Mouse (Mus musculus): ENCODE data around the gene Rab40c. TPM values are rescaled to one million over a fixed set of nuclear protein-coding genes. Genes with fewer than 3 reads are reported as not detected.
A peak's percentile ranks its signal among the peaks of the same experiment; 100 is the strongest.

Rab40c gene
- polyA plus RNA-seq, 1 experiment from 2014 or later = 11.0 TPM

DNA sequence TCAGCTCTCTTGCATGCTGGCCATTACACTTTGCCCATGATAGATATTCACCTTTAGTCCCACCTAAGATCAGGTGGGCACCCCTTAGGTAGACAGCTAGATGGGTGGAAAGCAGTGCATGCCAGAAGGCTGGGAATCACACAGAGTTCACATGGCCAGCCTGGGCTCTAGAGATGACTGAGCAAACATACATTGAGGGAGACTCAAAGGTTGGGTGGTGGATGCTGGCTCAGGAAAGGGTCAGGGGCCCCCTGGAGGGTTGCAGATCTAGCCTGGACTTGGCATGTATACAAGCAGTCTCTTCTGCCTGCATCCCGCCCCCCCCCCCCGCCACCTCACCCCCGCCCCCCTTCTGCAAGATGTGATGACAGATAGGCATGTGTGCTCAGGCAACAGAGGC is 31.2 kb upstream of the Rab40c start:
- H3K27ac ChIP-seq (ENCODE audit: low read depth, low read length) = no peak overlapping the region
- H3K9ac ChIP-seq (ENCODE audit: low read depth, low read length) = no peak overlapping the region
- peak overlapping the region; percentile 52; the same call in 1 of the 2 replicates for H3K4me3 ChIP-seq (ENCODE audit: low read depth, low read length)
- H3K36me3 ChIP-seq (ENCODE audit: control insufficient read depth, insufficient read depth, low read length) = no peaks in the 10 kb centered on the region
- no peak for ATAC-seq (replicated peaks; ENCODE audit: insufficient number of reproducible peaks, low FRiP score, low TSS enrichment)
- WGBS (ENCODE audit: insufficient replicate concordance) = 0% methylated on average over 1 of the region's 3 CpGs
- no peaks in the 10 kb centered on the region for H3K9me3 ChIP-seq (replicated peaks; ENCODE audit: control insufficient read depth, low read length)
- H3K4me1 ChIP-seq (ENCODE audit: control insufficient read depth, insufficient read depth, low read length) = peaks cover 13% of the 10 kb centered on the region
- peaks cover 41% of the 10 kb centered on the region for H3K27me3 ChIP-seq (ENCODE audit: control insufficient read depth, insufficient read depth, low read length)
- no peak overlapping the region for H3K4me2 ChIP-seq

DNA sequence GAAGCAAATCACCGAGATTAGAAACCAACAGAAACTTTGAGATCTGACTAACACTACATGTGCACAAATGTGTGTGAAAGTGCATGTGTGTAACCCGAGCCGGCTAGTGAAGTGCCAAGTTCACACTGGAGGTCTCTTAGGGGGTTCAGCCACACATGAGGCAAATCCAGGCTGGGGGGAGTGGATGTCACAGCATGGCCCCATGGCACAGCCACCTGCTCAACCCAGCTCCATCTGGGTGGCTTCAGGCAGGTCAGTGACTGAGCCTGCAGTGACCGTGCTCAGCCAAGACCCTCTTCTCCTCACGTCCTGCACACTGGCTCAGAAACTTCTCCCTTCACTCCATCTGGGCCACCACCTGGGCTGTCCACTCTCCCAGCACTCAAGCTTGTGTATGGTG is 30.5 kb upstream of the Rab40c start:
- ATAC-seq (replicated peaks; ENCODE audit: insufficient number of reproducible peaks, low FRiP score, low TSS enrichment) = no peak

DNA sequence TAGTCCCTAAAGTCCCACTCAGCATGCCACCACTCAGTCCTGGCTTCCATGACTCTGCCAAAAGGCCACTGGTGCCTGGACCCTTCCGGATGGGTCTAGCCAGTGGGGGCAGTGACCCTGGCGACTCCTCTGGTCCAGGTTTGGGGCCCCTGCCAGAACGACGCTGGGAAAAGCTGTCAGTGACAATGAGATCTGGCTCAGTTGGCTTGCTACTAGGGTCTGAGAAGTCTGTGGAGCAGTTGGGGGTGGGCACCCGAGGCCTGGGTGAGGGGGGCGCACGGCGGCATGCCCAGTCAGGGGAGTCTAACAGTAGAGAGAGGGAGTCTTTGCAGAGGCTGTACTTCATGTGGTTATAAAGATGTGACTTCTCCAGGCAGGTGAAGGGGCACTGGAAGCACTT is 28.5 kb upstream of the Rab40c start:
- Histone ChIP-seq H3K36me3 (ENCODE audit: control insufficient read depth, insufficient read depth, low read length) (no peaks in the 10 kb centered on the region), H3K27me3 (ENCODE audit: control insufficient read depth, insufficient read depth, low read length) (peaks cover 35% of the 10 kb centered on the region), H3K4me1 (ENCODE audit: control insufficient read depth, insufficient read depth, low read length) (peaks cover 13% of the 10 kb centered on the region), H3K27ac (ENCODE audit: low read depth, low read length) (no peak overlapping the region), H3K9me3 (replicated peaks; ENCODE audit: control insufficient read depth, low read length) (no peaks in the 10 kb centered on the region), H3K4me3 (ENCODE audit: low read depth, low read length) (no peak overlapping the region), H3K9ac (ENCODE audit: low read depth, low read length) (no peak overlapping the region), H3K4me2 (no peak overlapping the region)
- WGBS (ENCODE audit: insufficient replicate concordance) = 71% methylated on average over 8 of the region's 8 CpGs
- ATAC-seq (replicated peaks; ENCODE audit: insufficient number of reproducible peaks, low FRiP score, low TSS enrichment) = no peak

More for the DNA sequence above, 30.5 kb upstream of the Rab40c start:
- H3K9me3 ChIP-seq (replicated peaks; ENCODE audit: control insufficient read depth, low read length) = no peaks in the 10 kb centered on the region
- H3K36me3 ChIP-seq (ENCODE audit: control insufficient read depth, insufficient read depth, low read length) = no peaks in the 10 kb centered on the region
- peaks cover 41% of the 10 kb centered on the region for H3K27me3 ChIP-seq (ENCODE audit: control insufficient read depth, insufficient read depth, low read length)
- peaks cover 13% of the 10 kb centered on the region for H3K4me1 ChIP-seq (ENCODE audit: control insufficient read depth, insufficient read depth, low read length)
- no peak overlapping the region for H3K4me3 ChIP-seq (ENCODE audit: low read depth, low read length)
- H3K9ac ChIP-seq (ENCODE audit: low read depth, low read length) = no peak overlapping the region
- no peak overlapping the region for H3K4me2 ChIP-seq
- WGBS (ENCODE audit: insufficient replicate concordance) = 75% methylated on average over 5 of the region's 5 CpGs
- H3K27ac ChIP-seq (ENCODE audit: low read depth, low read length) = no peak overlapping the region

DNA sequence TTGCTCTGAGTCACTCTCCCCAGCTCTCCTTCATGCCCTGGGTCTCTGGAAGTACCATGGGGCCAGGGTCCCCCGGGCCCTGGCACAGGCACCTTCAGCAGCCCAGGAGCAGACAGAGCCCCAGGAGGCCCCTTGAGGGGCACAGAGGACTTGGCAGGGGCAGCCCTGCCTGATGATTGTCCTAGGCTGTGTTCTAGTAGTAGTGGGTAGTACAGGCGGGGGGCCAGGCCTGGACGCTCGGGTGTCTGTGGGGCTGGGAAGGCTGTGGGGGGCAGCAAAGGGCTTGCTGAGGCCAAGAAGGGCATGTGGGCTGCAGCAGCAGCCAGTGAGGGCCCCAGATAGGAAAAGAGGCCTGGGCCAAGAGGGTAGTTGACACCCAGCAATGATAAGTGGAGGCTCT is 28.0 kb upstream of the Rab40c start:
- Histone ChIP-seq H3K9me3 (replicated peaks; ENCODE audit: control insufficient read depth, low read length) (no peaks in the 10 kb centered on the region), H3K27ac (ENCODE audit: low read depth, low read length) (0 out of 2 replicates have a peak overlapping the region, but pooled peaks have one; percentile 10), H3K4me3 (ENCODE audit: low read depth, low read length) (no peak overlapping the region), H3K9ac (ENCODE audit: low read depth, low read length) (peak overlapping the region; percentile 54; the same call in 1 of the 2 replicates), H3K4me1 (ENCODE audit: control insufficient read depth, insufficient read depth, low read length) (peaks cover 13% of the 10 kb centered on the region), H3K27me3 (ENCODE audit: control insufficient read depth, insufficient read depth, low read length) (peaks cover 30% of the 10 kb centered on the region), H3K4me2 (no peak overlapping the region), H3K36me3 (ENCODE audit: control insufficient read depth, insufficient read depth, low read length) (no peaks in the 10 kb centered on the region)
- ATAC-seq (replicated peaks; ENCODE audit: insufficient number of reproducible peaks, low FRiP score, low TSS enrichment) = no peak
- WGBS (ENCODE audit: insufficient replicate concordance) = 77% methylated on average over 4 of the region's 4 CpGs

DNA sequence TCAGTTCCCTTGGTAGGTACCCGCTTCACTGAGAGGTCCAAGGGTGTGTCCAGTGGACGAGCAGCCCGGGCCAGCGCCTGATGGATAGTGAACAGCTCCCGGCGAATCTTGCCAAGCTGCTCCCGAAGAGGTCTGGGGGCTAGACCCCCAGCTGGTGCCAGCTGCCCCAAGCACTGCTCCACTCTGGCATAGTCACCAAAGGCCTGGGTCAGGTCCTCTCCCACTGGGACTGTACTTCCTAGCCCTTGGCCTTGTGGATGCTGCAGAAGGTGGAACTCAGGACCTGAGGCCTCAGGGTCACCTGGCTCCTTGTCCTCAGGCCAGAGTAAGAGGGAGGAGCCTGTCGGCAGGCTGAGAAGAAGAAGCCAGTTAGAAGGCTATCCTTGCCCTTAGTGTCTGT is 27.4 kb upstream of the Rab40c start:
- Histone ChIP-seq H3K9me3 (replicated peaks; ENCODE audit: control insufficient read depth, low read length) (no peaks in the 10 kb centered on the region), H3K27me3 (ENCODE audit: control insufficient read depth, insufficient read depth, low read length) (peaks cover 23% of the 10 kb centered on the region), H3K4me2 (no peak overlapping the region; the same call in 1 of the 2 replicates), H3K4me3 (ENCODE audit: low read depth, low read length) (no peak overlapping the region), H3K27ac (ENCODE audit: low read depth, low read length) (peak overlapping the region; percentile 58), H3K4me1 (ENCODE audit: control insufficient read depth, insufficient read depth, low read length) (peaks cover 9% of the 10 kb centered on the region), H3K36me3 (ENCODE audit: control insufficient read depth, insufficient read depth, low read length) (no peaks in the 10 kb centered on the region), H3K9ac (ENCODE audit: low read depth, low read length) (no peak overlapping the region)
- 80% methylated on average over 8 of the region's 8 CpGs for WGBS (ENCODE audit: insufficient replicate concordance)
- no peak for ATAC-seq (replicated peaks; ENCODE audit: insufficient number of reproducible peaks, low FRiP score, low TSS enrichment)

DNA sequence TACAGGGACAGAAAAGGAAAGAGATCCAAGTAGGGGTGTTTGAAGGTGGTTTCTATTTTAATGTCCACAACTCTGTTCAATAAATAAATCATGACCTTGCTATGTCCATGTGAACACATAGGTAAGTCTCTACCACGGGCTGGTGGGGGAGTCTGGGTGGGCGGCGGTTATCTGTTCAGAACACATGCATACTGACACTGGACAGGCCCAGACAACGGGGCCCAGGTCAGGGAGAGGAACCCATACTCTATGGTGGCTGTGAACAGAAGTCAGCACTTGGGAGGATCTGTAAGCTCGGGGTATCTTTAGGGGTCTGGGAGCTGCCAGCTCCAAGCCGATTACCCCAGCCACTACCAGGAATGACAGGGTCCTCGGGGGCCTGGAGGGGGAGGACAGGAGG is 26.8 kb upstream of the Rab40c start:
- peaks cover 4% of the 10 kb centered on the region for H3K4me1 ChIP-seq (ENCODE audit: control insufficient read depth, insufficient read depth, low read length)
- H3K27me3 ChIP-seq (ENCODE audit: control insufficient read depth, insufficient read depth, low read length) = peaks cover 18% of the 10 kb centered on the region
- no peak overlapping the region for H3K4me2 ChIP-seq
- WGBS (ENCODE audit: insufficient replicate concordance) = 68% methylated on average over 7 of the region's 7 CpGs
- H3K4me3 ChIP-seq (ENCODE audit: low read depth, low read length) = no peak overlapping the region
- H3K27ac ChIP-seq (ENCODE audit: low read depth, low read length) = peak overlapping the region; percentile 58
- no peaks in the 10 kb centered on the region for H3K9me3 ChIP-seq (replicated peaks; ENCODE audit: control insufficient read depth, low read length)
- no peak overlapping the region for H3K9ac ChIP-seq (ENCODE audit: low read depth, low read length)
- no peak for ATAC-seq (replicated peaks; ENCODE audit: insufficient number of reproducible peaks, low FRiP score, low TSS enrichment)
- no peaks in the 10 kb centered on the region for H3K36me3 ChIP-seq (ENCODE audit: control insufficient read depth, insufficient read depth, low read length)

DNA sequence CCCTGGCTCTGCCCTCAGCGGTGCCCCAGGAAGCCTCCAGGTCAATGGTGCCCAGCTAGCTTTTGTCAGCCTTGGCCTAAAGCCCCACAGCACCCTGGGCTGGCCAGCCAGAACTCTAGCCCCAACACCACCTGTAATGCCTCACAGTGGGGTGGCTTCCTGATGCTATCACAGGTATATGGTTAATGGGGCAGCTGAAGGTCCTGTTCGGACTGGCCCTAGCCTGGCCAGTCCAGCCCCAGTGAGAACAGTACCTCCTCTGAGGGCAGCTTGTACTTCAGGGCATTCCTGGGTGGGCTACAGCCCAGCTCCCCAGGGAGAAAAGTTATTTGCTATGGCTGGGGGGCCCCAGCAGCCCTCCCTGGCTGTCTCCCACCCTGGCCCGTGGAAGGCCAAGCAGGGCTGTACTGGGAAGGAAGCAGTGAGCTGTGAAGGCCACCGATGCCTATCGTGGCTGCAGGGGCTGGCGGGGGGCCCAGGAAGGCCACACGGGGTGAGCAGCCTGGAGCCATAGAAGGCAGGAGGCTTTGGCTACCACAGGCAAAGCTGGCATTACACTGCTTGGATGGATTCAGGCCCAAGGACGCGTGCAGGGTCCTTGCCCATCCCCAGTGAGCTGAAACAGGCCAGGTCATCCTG is 26.1 kb upstream of the Rab40c start:
- H3K9ac ChIP-seq (ENCODE audit: low read depth, low read length) = no peak overlapping the region
- WGBS (ENCODE audit: insufficient replicate concordance) = 63% methylated on average over 9 of the region's 9 CpGs
- peaks cover 6% of the 10 kb centered on the region for H3K4me1 ChIP-seq (ENCODE audit: control insufficient read depth, insufficient read depth, low read length)

GRCm38 (mm10) chr17:25944366-25945163 is 25.0 kb upstream of the Rab40c start, which contains the start of the genes Pigq and Nhlrc4:
Gene Pigq (minus strand): TSS chr17:25944936.
Gene Nhlrc4 (minus strand): TSS chr17:25944961.
- WGBS (ENCODE audit: insufficient replicate concordance) = 45% methylated on average over 6 of the region's 6 CpGs
- Histone ChIP-seq H3K4me1 (ENCODE audit: control insufficient read depth, insufficient read depth, low read length) (peaks cover 9% of the 10 kb centered on the region), H3K4me3 (ENCODE audit: low read depth, low read length) (no peak within 1 kb of the TSS), H3K4me2 (peak within 1 kb of the TSS; percentile 43), H3K9ac (ENCODE audit: low read depth, low read length) (no peak within 1 kb of the TSS), H3K27ac (ENCODE audit: low read depth, low read length) (peak within 1 kb of the TSS; percentile 85), H3K9me3 (replicated peaks; ENCODE audit: control insufficient read depth, low read length) (no peaks in the 10 kb centered on the region), H3K36me3 (ENCODE audit: control insufficient read depth, insufficient read depth, low read length) (no peaks in the 10 kb centered on the region), H3K27me3 (ENCODE audit: control insufficient read depth, insufficient read depth, low read length) (no peaks in the 10 kb centered on the region)
- peak; percentile 46; the same call in 1 of the 2 replicates for ATAC-seq (replicated peaks; ENCODE audit: insufficient number of reproducible peaks, low FRiP score, low TSS enrichment)

More for the DNA sequence above, 26.1 kb upstream of the Rab40c start:
- no peak for ATAC-seq (replicated peaks; ENCODE audit: insufficient number of reproducible peaks, low FRiP score, low TSS enrichment)
- H3K27me3 ChIP-seq (ENCODE audit: control insufficient read depth, insufficient read depth, low read length) = peaks cover 11% of the 10 kb centered on the region
- H3K4me3 ChIP-seq (ENCODE audit: low read depth, low read length) = no peak overlapping the region
- H3K9me3 ChIP-seq (replicated peaks; ENCODE audit: control insufficient read depth, low read length) = no peaks in the 10 kb centered on the region
- no peaks in the 10 kb centered on the region for H3K36me3 ChIP-seq (ENCODE audit: control insufficient read depth, insufficient read depth, low read length)
- no peak overlapping the region for H3K27ac ChIP-seq (ENCODE audit: low read depth, low read length)
- no peak overlapping the region for H3K4me2 ChIP-seq

Data from heart, embryonic 11.5 days (tissue).